Mouse (Mus musculus) liver, embryonic 14 days (tissue): ENCODE data around the gene Cyp2d34. TPM values are rescaled to one million over a fixed set of nuclear protein-coding genes. Genes with fewer than 3 reads are reported as not detected.

Experiments used
- polyA plus RNA-seq: library from polyadenylated mRNA; depleted of rRNA; stranded (reverse); fragments of >200 nt; gene quantifications from 2 replicates; pipeline ENCODE4 v1.2.3, GENCODE M21; 2012; rRNA removed

Cyp2d34 gene
- not detected in 2 replicates for polyA plus RNA-seq

DNA sequence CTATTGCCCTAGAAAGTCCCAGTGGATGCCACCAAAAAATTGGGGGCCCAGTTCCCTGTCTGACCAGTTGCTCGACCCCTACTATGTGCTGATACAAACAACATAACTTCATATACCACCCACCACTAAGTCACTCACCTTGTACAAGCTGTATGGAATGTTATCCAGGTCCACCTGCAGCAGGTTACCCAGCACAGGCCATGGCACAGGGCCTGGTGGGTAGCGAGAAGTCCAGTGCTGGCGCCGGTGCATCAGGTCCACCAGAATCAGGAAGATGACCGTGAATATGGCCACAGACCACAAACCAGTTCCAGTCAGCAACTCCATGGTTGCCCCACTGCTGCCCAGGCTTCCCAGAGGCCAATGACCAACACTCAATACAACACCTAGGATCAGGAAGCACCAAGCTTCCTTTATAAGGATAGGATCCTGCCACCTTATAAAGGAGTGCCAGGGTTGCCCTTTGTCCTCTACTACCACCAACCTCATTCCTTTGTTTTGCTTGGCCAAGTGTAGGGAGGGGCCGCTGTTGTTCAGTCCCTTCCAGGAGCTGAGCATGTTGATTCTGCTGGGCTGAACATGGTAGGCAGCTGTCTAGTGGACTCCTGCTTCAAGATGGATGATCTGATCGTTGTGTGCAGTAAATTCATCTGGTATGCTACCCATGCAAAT is at the start of gene Cyp2d34:
TSS of gene Cyp2d34 (minus strand) at position 416 of the 672 bp plus-strand sequence.

Other genes with a start within 250 kb of the Cyp2d34 start
- gene Cyp2d22, start 240.7 kb downstream of the Cyp2d34 start, polyA plus RNA-seq, result 11.3 and 13.8 TPM in 2 replicates
- 0.07 and 0.10 TPM in 2 replicates for gene Cyp2d11, start 226.9 kb downstream of the Cyp2d34 start, polyA plus RNA-seq
- 15.6 and 17.2 TPM in 2 replicates for gene Cyp2d10, start 213.8 kb downstream of the Cyp2d34 start, polyA plus RNA-seq
- 0.92 and 1.4 TPM in 2 replicates for gene Cyp2d9, start 187.5 kb downstream of the Cyp2d34 start, polyA plus RNA-seq
- gene Cyp2d12, start 65.9 kb downstream of the Cyp2d34 start, polyA plus RNA-seq, result 0.02 TPM in 1 of 2 replicates, not detected in the other
- gene Cyp2d40, start 143.2 kb upstream of the Cyp2d34 start, polyA plus RNA-seq, result 0.08 TPM in 2 replicates
- gene Cyp2d26, start 173.3 kb upstream of the Cyp2d34 start, polyA plus RNA-seq, result 20.7 and 22.6 TPM in 2 replicates